Mouse (Mus musculus): Measurements from ENCODE around the gene Blvra. TPM values are rescaled to one million over a fixed set of nuclear protein-coding genes. Genes with fewer than 3 reads are reported as not detected.
"Not testable (repeated sequence)": the region's sequence is repeated elsewhere in the genome, so short reads cannot be mapped to it uniquely, and the experiment has no call there.

Blvra gene
- polyA plus RNA-seq, 1 experiment: not detected

DNA sequence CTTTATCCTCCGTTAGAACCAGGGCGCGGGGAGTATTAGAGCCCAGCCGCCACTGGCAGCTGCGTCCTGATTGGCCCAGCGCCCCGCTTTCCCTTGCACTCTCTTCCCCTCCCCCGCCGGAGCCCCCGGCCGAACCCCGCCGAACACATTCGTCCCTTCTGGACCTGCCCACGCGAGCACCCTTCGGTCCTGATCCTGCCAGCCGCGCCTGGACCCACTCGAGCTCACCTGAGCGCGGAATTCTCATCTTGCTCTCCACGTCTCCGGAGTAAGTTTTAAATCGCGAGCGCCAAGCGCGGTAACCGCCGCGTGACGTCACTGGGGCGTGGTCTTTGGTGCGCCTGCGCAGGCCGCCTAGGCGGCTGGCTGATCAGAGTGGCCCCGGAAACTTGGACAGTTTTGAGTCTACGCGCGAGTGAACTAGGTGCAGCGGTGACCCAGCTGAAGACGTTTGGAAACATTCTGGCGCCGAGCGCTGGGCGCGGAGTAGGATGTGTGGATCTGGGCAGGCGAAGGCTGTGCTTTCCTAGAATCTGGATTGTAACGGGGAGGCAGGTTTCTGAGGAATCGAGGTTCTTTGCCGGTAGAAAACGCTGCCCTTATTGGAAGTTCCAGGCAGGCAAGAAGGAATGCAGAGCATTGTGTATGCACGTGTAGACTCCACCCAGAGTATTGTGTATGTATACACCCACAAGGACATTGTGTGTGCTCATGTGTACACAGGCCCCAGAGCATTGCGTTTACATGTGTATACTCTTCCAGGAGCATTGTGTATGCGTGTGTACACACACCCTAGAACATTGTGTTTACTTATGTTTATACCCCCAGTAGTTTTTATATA, 63.4 kb downstream of the Blvra start, which contains the start of gene Ncaph:
TSS of gene Ncaph (minus strand) at position 334 of the 841 bp plus-strand sequence.
- Histone ChIP-seq H3K4me3 (ENCODE audit: insufficient read depth, low read depth, low read length) (peak within 1 kb of the TSS; percentile 52), H3K4me1 (ENCODE audit: control insufficient read depth, insufficient read depth, low read length) (peaks cover 4% of the 10 kb centered on the region), H3K27ac (ENCODE audit: insufficient read depth, low read depth, low read length) (no peak within 1 kb of the TSS; the same call in 1 of the 2 replicates)
- TF ChIP-seq POLR2A (IDR thresholded peaks at IDR 0.05; ENCODE audit: insufficient read depth, low read depth, low read length) (peak; percentile 62; the same call in 1 of the 2 replicates), CTCF (IDR thresholded peaks at IDR 0.05; ENCODE audit: insufficient read depth, low read depth, low read length) (no peak)
- under 1% methylated on average over 57 of the region's 57 CpGs for WGBS

DNA sequence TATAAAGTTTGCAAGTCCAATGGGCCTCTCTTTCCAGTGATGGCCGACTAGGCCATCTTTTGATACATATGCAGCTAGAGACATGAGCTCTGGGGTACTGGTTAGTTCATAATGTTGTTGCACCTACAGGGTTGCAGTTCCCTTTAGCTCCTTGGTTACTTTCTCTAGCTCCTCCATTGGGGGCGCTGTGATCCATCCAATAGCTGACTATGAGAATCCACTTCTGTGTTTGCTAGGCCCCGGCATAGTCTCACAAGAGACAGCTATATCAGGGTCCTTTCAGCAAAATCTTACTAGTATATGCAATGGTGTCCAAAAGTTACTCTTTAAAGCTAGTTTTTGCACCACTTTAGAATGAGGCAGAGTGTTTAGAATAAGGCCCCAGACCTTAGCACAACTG, 64.8 kb downstream of the Blvra start:
- WGBS: 33% methylated on average over 3 of the region's 3 CpGs
- not testable (repeated sequence) for H3K4me3 ChIP-seq (ENCODE audit: insufficient read depth, low read depth, low read length); H3K27ac ChIP-seq (ENCODE audit: insufficient read depth, low read depth, low read length); H3K4me1 ChIP-seq (ENCODE audit: control insufficient read depth, insufficient read depth, low read length)

DNA sequence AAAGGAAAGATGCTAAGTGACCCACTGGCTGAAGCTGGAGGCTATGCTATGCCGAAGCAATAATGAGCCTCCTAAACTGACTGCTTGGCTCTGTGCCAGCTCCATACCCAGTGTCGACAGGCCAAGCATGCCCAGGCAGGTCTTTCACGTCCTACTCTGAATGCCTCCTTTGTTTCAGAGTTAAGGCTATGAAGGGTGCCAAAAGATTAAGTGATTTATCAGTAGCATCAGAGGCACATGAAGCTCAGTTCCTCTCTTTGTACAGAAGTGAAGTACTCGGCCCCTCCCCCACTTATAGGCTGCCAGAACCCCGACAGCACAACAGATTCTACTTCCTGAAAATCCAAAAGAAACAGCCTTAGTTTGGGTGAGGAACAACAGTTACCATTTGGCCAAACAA, 66.5 kb downstream of the Blvra start:
- WGBS: 10% methylated on average over 5 of the region's 5 CpGs
- peaks cover 4% of the 10 kb centered on the region for H3K4me1 ChIP-seq (ENCODE audit: control insufficient read depth, insufficient read depth, low read length)
- TF ChIP-seq POLR2A (IDR thresholded peaks at IDR 0.05; ENCODE audit: insufficient read depth, low read depth, low read length) (no peak), CTCF (IDR thresholded peaks at IDR 0.05; ENCODE audit: insufficient read depth, low read depth, low read length) (no peak)
- no peak overlapping the region for H3K27ac ChIP-seq (ENCODE audit: insufficient read depth, low read depth, low read length)
- H3K4me3 ChIP-seq (ENCODE audit: insufficient read depth, low read depth, low read length): no peak overlapping the region

DNA sequence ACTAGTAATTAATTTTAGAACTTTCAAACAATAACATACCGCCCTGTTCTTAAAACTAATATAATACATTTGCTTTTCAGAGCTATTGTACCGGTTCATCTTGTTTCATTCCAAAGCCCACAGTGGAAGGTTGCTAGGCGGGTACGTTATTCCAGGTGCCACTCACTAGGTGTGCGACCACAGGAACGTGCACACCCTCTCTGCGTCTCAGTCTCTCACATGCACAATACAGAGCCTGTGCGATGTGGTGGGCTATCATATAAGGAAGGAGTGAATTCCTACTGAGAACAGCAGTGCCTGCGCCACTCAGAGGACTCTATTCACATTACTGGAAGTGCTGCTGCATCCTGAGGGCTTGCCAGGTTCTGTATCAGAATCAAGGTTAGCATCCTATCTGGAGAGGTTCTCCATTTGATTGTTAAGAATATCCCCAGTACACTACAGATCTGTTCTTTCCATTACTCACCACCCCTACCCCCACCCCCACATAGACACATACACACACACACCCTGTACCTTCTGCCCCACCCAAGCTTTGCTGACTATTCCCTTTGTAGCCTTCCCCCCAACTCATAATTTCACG, 67.5 kb downstream of the Blvra start:
- Histone ChIP-seq H3K4me1 (ENCODE audit: control insufficient read depth, insufficient read depth, low read length) (peaks cover 6% of the 10 kb centered on the region), H3K4me3 (ENCODE audit: insufficient read depth, low read depth, low read length) (no peak overlapping the region), H3K27ac (ENCODE audit: insufficient read depth, low read depth, low read length) (no peak overlapping the region)
- no peak for TF ChIP-seq POLR2A (IDR thresholded peaks at IDR 0.05; ENCODE audit: insufficient read depth, low read depth, low read length)
- TF ChIP-seq CTCF (IDR thresholded peaks at IDR 0.05; ENCODE audit: insufficient read depth, low read depth, low read length): no peak
- 80% methylated on average over 10 of the region's 10 CpGs for WGBS

DNA sequence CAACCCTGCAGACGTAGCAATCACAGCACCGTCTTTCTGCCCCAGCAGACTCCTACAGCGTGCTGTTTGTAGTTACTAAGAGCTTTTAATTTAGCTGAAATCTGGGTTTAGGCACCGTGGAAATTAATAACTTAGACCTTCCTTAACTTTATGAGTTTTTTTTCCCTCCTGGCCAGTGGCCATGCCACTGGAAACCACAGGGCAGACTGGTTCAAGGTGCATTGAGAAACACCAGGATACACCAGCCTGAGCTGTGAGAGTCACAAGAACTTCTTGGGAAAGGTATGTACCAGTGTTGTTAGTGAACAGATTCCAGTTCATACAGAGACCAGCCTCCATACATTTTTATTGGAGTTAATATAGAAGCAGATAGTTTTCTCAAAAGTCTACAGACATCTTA, 68.0 kb downstream of the Blvra start:
- TF ChIP-seq POLR2A (IDR thresholded peaks at IDR 0.05; ENCODE audit: insufficient read depth, low read depth, low read length) (no peak), CTCF (IDR thresholded peaks at IDR 0.05; ENCODE audit: insufficient read depth, low read depth, low read length) (no peak)
- WGBS: 78% methylated on average over 4 of the region's 4 CpGs
- peaks cover 8% of the 10 kb centered on the region for H3K4me1 ChIP-seq (ENCODE audit: control insufficient read depth, insufficient read depth, low read length)
- no peak overlapping the region for H3K4me3 ChIP-seq (ENCODE audit: insufficient read depth, low read depth, low read length)
- no peak overlapping the region for H3K27ac ChIP-seq (ENCODE audit: insufficient read depth, low read depth, low read length)

DNA sequence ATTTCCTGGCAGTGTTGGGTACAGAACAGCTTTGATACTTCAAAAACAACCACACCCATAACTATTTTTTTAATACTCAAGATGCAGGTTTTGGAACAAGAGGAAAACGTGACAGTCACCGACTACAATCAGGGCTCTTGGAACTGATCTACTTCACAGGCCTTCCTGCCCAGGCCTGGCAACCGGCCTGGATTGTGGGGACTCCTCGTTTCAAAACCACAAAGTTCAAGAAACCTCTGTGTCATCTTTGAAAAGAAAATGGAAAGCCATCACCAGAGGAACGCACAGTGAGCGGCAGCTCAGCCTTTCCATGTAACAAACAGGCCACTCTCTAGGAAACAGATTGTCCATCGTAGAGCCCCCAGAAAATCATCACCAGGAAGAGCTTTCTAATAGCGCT, 68.6 kb downstream of the Blvra start:
- Histone ChIP-seq H3K27ac (ENCODE audit: insufficient read depth, low read depth, low read length) (no peak overlapping the region), H3K4me3 (ENCODE audit: insufficient read depth, low read depth, low read length) (no peak overlapping the region), H3K4me1 (ENCODE audit: control insufficient read depth, insufficient read depth, low read length) (peaks cover 9% of the 10 kb centered on the region)
- WGBS: 83% methylated on average over 8 of the region's 8 CpGs
- TF ChIP-seq POLR2A (IDR thresholded peaks at IDR 0.05; ENCODE audit: insufficient read depth, low read depth, low read length) (no peak), CTCF (IDR thresholded peaks at IDR 0.05; ENCODE audit: insufficient read depth, low read depth, low read length) (no peak)

DNA sequence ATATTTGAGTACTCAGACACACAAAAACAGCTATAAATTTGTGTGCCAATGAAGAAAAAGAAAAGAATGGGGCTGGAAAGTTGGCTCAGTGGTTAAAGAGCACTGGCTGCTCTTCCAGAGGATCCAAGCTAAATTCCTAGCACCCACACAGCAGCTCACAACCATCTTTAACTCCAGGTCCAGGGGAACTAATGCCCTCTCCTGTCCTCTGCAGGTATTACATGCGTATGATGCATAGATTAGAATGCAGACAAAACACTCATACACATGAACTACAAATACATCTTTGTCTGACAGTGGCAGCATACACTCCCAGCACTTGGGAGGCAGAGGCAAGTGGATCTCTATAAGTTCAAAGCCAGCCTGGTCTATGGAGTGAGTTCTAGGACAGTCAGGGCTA, 69.1 kb downstream of the Blvra start:
- WGBS: 97% methylated on average over 1 of the region's 1 CpGs
- TF ChIP-seq CTCF (IDR thresholded peaks at IDR 0.05; ENCODE audit: insufficient read depth, low read depth, low read length) (no peak), POLR2A (IDR thresholded peaks at IDR 0.05; ENCODE audit: insufficient read depth, low read depth, low read length) (no peak)

DNA sequence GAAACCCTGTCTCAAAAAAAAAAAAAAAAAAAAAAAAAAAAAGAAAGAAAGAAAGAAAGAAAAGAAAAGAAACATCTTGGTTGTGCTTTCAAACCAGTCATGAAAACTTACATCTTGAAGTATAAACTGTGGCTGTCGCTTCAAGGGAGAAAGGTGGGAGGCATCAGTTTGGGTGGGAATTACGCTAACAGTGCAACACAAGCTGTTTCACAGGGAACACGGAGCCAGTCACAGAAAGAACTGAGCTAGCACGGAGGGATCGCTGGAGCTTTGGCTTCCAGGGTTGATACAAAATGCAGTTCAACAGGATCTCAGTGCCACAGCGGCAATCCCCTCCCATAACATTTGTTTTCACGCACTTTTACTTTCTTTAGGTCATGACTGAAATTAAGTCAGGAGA, 69.5 kb downstream of the Blvra start:
- Histone ChIP-seq H3K4me1 (ENCODE audit: control insufficient read depth, insufficient read depth, low read length) (peaks cover 9% of the 10 kb centered on the region), H3K27ac (ENCODE audit: insufficient read depth, low read depth, low read length) (no peak overlapping the region), H3K4me3 (ENCODE audit: insufficient read depth, low read depth, low read length) (no peak overlapping the region)
- TF ChIP-seq CTCF (IDR thresholded peaks at IDR 0.05; ENCODE audit: insufficient read depth, low read depth, low read length): no peak
- no peak for TF ChIP-seq POLR2A (IDR thresholded peaks at IDR 0.05; ENCODE audit: insufficient read depth, low read depth, low read length)
- 94% methylated on average over 7 of the region's 7 CpGs for WGBS

More for the DNA sequence above, 69.1 kb downstream of the Blvra start:
- Histone ChIP-seq H3K4me1 (ENCODE audit: control insufficient read depth, insufficient read depth, low read length) (peaks cover 9% of the 10 kb centered on the region), H3K4me3 (ENCODE audit: insufficient read depth, low read depth, low read length) (no peak overlapping the region), H3K27ac (ENCODE audit: insufficient read depth, low read depth, low read length) (no peak overlapping the region)

DNA sequence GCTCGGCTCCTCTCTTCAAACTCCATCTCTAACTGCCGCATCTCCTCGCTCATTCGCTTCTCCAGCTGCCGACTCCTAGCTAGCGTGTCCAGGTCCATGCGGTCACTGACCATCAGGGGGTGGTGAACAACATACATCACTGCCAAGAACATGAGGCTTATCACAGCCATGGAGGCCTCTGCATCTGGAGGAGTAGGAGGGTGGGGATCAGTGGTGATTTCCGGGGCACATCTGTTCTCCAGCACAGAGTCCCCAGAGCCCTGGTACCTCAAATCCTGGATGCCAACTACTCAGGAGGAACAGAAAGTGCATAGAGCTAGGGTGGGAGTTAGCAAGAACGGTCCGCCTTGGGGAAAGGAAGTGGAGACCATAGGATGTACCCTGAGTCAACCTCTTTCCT, 71.6 kb downstream of the Blvra start:
- TF ChIP-seq POLR2A (IDR thresholded peaks at IDR 0.05; ENCODE audit: insufficient read depth, low read depth, low read length) (no peak), CTCF (IDR thresholded peaks at IDR 0.05; ENCODE audit: insufficient read depth, low read depth, low read length) (no peak)
- no peak overlapping the region for H3K4me3 ChIP-seq (ENCODE audit: insufficient read depth, low read depth, low read length)
- H3K27ac ChIP-seq (ENCODE audit: insufficient read depth, low read depth, low read length): no peak overlapping the region
- peaks cover 9% of the 10 kb centered on the region for H3K4me1 ChIP-seq (ENCODE audit: control insufficient read depth, insufficient read depth, low read length)
- WGBS: 87% methylated on average over 10 of the region's 10 CpGs

Measured in olfactory bulb, adult 2 months (tissue).